Mouse (Mus musculus) cerebral cortex, adult 2 months (tissue): ENCODE data around the gene Vmn1r152.

ENCODE experiments used
- WGBS: fragments of 180-500 bp; shearing (Covaris S2); methylation state at CpG from one replicate; pipeline ENCODE4 v1.1.7; 2018; 5-methylcytosine and 5-hydroxymethylcytosine counted together

The Vmn1r152 gene

GRCm38 (mm10) chr7:22522667-22523066, at the start of gene Vmn1r152:
Vmn1r152 (plus strand) TSS chr7:22522967.
- no CpG with 5 or more reads among the region's 3 CpGs for WGBS

- WGBS: 52% methylated on average over 2 of the region's 3 CpGs
These were observed 23.2 kb upstream of the Vmn1r152 start, which contains the start of gene Vmn1r151 for GRCm38 (mm10) chr7:22499578-22499977. Vmn1r151 (minus strand) TSS chr7:22499678.

DNA sequence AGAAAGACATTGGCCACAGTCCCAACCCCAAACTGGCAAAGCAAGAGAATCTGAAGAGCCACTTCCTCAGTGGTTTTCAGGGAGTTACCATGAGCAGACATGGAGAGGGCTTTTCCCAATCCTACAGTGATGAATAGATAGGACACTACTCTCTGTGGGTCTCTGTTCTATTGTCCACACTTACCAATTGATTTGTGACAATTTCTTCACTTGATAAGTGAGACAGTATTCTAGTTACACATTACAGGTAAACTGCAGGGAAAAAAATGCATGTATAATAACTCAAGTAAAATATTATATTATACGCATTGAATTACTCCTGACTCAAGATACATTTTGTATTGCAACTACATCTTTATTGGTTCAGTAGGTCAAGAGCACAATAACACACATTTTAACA, 12.0 kb downstream of the Vmn1r152 start, which contains the start of gene Gm8677:
Gene Gm8677 (minus strand): TSS at position 101 of the 400 bp plus-strand sequence.
- WGBS: no CpG with 5 or more reads among the region's 1 CpGs

DNA sequence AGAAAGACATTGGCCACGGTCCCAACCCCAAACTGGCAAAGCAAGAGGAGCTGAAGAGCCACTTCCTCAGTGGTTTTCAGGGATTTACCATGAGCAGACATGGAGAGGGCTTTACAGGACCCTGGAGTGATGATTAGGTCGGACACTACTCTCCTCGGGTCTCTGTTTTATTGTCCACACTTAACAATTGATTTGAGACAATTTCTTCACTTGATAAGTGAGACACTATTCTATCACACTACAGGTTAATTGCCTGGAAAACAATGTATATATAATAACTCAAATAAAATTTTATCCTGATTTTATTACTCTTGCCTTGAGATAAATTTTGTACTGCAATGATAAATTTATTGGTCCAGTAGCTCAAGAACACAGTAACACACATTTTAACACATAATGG, 42.5 kb downstream of the Vmn1r152 start, which contains the start of gene Gm4201:
Gene Gm4201 (minus strand): TSS at position 101 of the 400 bp plus-strand sequence.
- no CpG with 5 or more reads among the region's 3 CpGs for WGBS
